Mouse (Mus musculus) neutrophil, adult 59 days (primary cell): ENCODE results near the gene Tmsb15a. TPM values are rescaled to one million over a fixed set of nuclear protein-coding genes. Genes with fewer than 3 reads are reported as not detected.

Experiments used
- total RNA-seq, 2 experiments: library from RNA; stranded (reverse); gene quantifications; 1 replicate in 1 of 2; 2 replicates in 1 of 2; pipeline ENCODE4 v1.2.4; 2023

Tmsb15a gene
- total RNA-seq: not detected

GRCm38 (mm10) chrX:135725161-135725560 is at the start of gene Tmsb15a:
TSS of gene Tmsb15a (minus strand) at chrX:135725261.

GRCm38 (mm10) chrX:135742304-135743055 is 17.4 kb upstream of the Tmsb15a start, which contains the start of the genes Armcx5 and Gprasp1:
TSS of gene Armcx5 (plus strand) at chrX:135742733.
TSS of gene Gprasp1 (plus strand) at chrX:135742733.

GRCm38 (mm10) chrX:135693633-135694032 is 31.4 kb downstream of the Tmsb15a start, which contains the start of gene Tcp11x2:
TSS of gene Tcp11x2 (minus strand) at chrX:135693790.

Other genes with a start within 250 kb of the Tmsb15a start
- not detected for gene AV320801, start 230.7 kb downstream of the Tmsb15a start, total RNA-seq
- gene Nxf7, start 126.5 kb downstream of the Tmsb15a start, total RNA-seq: not detected
- gene Prame, start 97.6 kb downstream of the Tmsb15a start, total RNA-seq: not detected
- gene Tcp11x2, start 31.5 kb downstream of the Tmsb15a start, total RNA-seq: 1 to 10 TPM in 1 of 2 experiments, not detected in 1; 1.7 TPM
- 10 to 100 TPM; 12.2 to 12.4 TPM for gene Armcx5, start 17.5 kb upstream of the Tmsb15a start, total RNA-seq
- gene Gprasp1, start 17.5 kb upstream of the Tmsb15a start, total RNA-seq: 10 to 100 TPM; 15.6 to 20.6 TPM
- gene Bhlhb9, start 72.3 kb upstream of the Tmsb15a start, total RNA-seq: 1 to 10 TPM; 2.3 to 3.6 TPM
- 1 to 10 TPM in 1 of 2 experiments, not detected in 1; 1.4 TPM for gene Gprasp2, start 113.8 kb upstream of the Tmsb15a start, total RNA-seq